Mouse (Mus musculus) lung, embryonic 14.5 days (tissue): Measurements from ENCODE around the gene Msh5. TPM values are rescaled to one million over a fixed set of nuclear protein-coding genes. Genes with fewer than 3 reads are reported as not detected.
A peak's percentile ranks its signal among the peaks of the same experiment; 100 is the strongest.

Experiments
- ATAC-seq: fragments of 200-750 bp; cut with Nextera tagmentation; 2 replicates; pipeline ENCODE4 v1.8.0; 2017; ENCODE audit warnings: mild to moderate bottlenecking, moderate TSS enrichment, moderate library complexity; ENCODE audit not compliant: insufficient read depth
- DNase-seq: peaks from one replicate; pipeline ENCODE4 v3.0.0-alpha.2; 2015
- H3K27ac ChIP-seq: fragments of 300-500 bp; sonication (generic); 2 replicates; pipeline ENCODE4 v1.5.1; 2014; ENCODE audit warnings: low read depth, mild to moderate bottlenecking, moderate library complexity
- H3K27me3 ChIP-seq: fragments of 300-500 bp; sonication (generic); 2 replicates; pipeline ENCODE4 v1.6.1; 2014; ENCODE audit warnings: low read length, control low read depth; ENCODE audit not compliant: insufficient read depth
- H3K36me3 ChIP-seq: fragments of 300-500 bp; sonication (generic); 2 replicates; pipeline ENCODE4 v1.6.1; 2014; ENCODE audit warnings: control low read depth; ENCODE audit not compliant: insufficient read depth
- H3K4me1 ChIP-seq: fragments of 300-500 bp; sonication (generic); 2 replicates; pipeline ENCODE4 v1.6.1; 2014; ENCODE audit warnings: antibody characterized with exemption, control low read depth; ENCODE audit not compliant: insufficient read depth
- H3K4me2 ChIP-seq: fragments of 300-500 bp; sonication (generic); 2 replicates; pipeline ENCODE4 v1.6.1; 2014; ENCODE audit warnings: mild to moderate bottlenecking
- H3K4me3 ChIP-seq: fragments of 300-500 bp; sonication (generic); 2 replicates; pipeline ENCODE4 v1.5.1; 2014; ENCODE audit warnings: low read depth, low read length
- H3K9ac ChIP-seq: fragments of 300-500 bp; sonication (generic); 2 replicates; pipeline ENCODE4 v1.6.1; 2014
- H3K9me3 ChIP-seq: fragments of 300-500 bp; sonication (generic); 2 replicates; pipeline ENCODE4 v1.6.1; 2016; ENCODE audit warnings: low read depth, low read length, control low read depth
- CTCF ChIP-seq: IDR thresholded peaks from 2 replicates; pipeline ENCODE4 v1.5.1; 2016; ENCODE audit warnings: antibody characterized with exemption, low read depth
- WGBS: fragments of 180-500 bp; shearing (Covaris S2); extraction: QIAGEN DNeasy Blood & Tissue Kit; methylation state at CpG from one replicate; pipeline ENCODE4 v1.1.7; 2014; 5-methylcytosine and 5-hydroxymethylcytosine counted together
- polyA plus RNA-seq: library from polyadenylated mRNA; unstranded; fragments of >200 nt; fragmentation: Nextera tagmentation; extraction: Ambion mirVana; gene quantifications from 2 replicates; pipeline ENCODE4 v1.2.1, GENCODE M21; 2014

The Msh5 gene
- polyA plus RNA-seq, 1 experiment from 2014 or later, result 4.6 TPM

GRCm38 (mm10) chr17:35077786-35078233, 31.3 kb upstream of the Msh5 start, which contains the start of gene Ly6g6d:
Gene Ly6g6d, minus strand, starts transcription at chr17:35078065.
- peak; percentile 65 for TF ChIP-seq CTCF
- Histone ChIP-seq H3K9ac (peak within 1 kb of the TSS; percentile 44), H3K9me3 (no peaks in the 10 kb centered on the region), H3K36me3 (no peaks in the 10 kb centered on the region), H3K27me3 (no peaks in the 10 kb centered on the region), H3K4me3 (peak within 1 kb of the TSS; percentile 21), H3K27ac (peak within 1 kb of the TSS; percentile 69; the same call in 1 of the 2 replicates), H3K4me1 (0 out of 2 replicates have a peak, but pooled peaks cover 4% of the 10 kb centered on the region), H3K4me2 (peak within 1 kb of the TSS; percentile 54)
- DNase-seq (peak; percentile 60), ATAC-seq (peak; percentile 75)
- WGBS, result 10% methylated on average over 14 of the region's 14 CpGs

- Histone ChIP-seq H3K4me3 (peak overlapping the region; percentile 21), H3K27me3 (no peaks in the 10 kb centered on the region), H3K4me2 (peak overlapping the region; percentile 54), H3K36me3 (no peaks in the 10 kb centered on the region), H3K4me1 (0 out of 2 replicates have a peak, but pooled peaks cover 4% of the 10 kb centered on the region), H3K9me3 (no peaks in the 10 kb centered on the region), H3K9ac (peak overlapping the region; percentile 44), H3K27ac (peak overlapping the region; percentile 69; the same call in 1 of the 2 replicates)
- 33% methylated on average over 2 of the region's 2 CpGs for WGBS
- ATAC-seq (no peak), DNase-seq (no peak)
- TF ChIP-seq CTCF, result no peak
Observed at GRCm38 (mm10) chr17:35077285-35077684, 30.7 kb upstream of the Msh5 start.

- Histone ChIP-seq H3K27me3 (no peaks in the 10 kb centered on the region), H3K27ac (peak within 1 kb of the TSS; percentile 69; the same call in 1 of the 2 replicates), H3K9ac (peak within 1 kb of the TSS; percentile 44), H3K36me3 (no peaks in the 10 kb centered on the region), H3K4me3 (peak within 1 kb of the TSS; percentile 21), H3K4me1 (0 out of 2 replicates have a peak, but pooled peaks cover 4% of the 10 kb centered on the region), H3K9me3 (no peaks in the 10 kb centered on the region), H3K4me2 (peak within 1 kb of the TSS; percentile 54)
- TF ChIP-seq CTCF, result no peak
- DNase-seq (no peak), ATAC-seq (no peak)
- WGBS, result 26% methylated on average over 10 of the region's 10 CpGs
Observed at GRCm38 (mm10) chr17:35076507-35077176, 30.1 kb upstream of the Msh5 start, which contains the start of gene Ly6g6e. Gene Ly6g6e, plus strand, starts transcription at chr17:35076902.

GRCm38 (mm10) chr17:35074097-35074496, 27.6 kb upstream of the Msh5 start:
- Histone ChIP-seq H3K27ac (no peak overlapping the region), H3K9me3 (no peaks in the 10 kb centered on the region), H3K27me3 (no peaks in the 10 kb centered on the region), H3K4me2 (no peak overlapping the region), H3K4me1 (0 out of 2 replicates have a peak, but pooled peaks cover 4% of the 10 kb centered on the region), H3K4me3 (no peak overlapping the region), H3K36me3 (no peaks in the 10 kb centered on the region), H3K9ac (no peak overlapping the region)
- no peak for ATAC-seq
- no peak for TF ChIP-seq CTCF
- 47% methylated on average over 17 of the region's 17 CpGs for WGBS
- DNase-seq, result no peak

- H3K27ac ChIP-seq, result peak overlapping the region; percentile 76
- 68% methylated on average over 9 of the region's 9 CpGs for WGBS
- ATAC-seq (no peak), DNase-seq (no peak)
- peaks cover 7% of the 10 kb centered on the region for H3K27me3 ChIP-seq
- H3K4me1 ChIP-seq, result no peaks in the 10 kb centered on the region
- H3K4me2 ChIP-seq, result no peak overlapping the region
- H3K9ac ChIP-seq, result no peak overlapping the region
- no peaks in the 10 kb centered on the region for H3K9me3 ChIP-seq
- H3K36me3 ChIP-seq, result no peaks in the 10 kb centered on the region
- H3K4me3 ChIP-seq, result no peak overlapping the region
- TF ChIP-seq CTCF, result no peak
Observed at GRCm38 (mm10) chr17:35071454-35071853, 24.9 kb upstream of the Msh5 start.

GRCm38 (mm10) chr17:35070556-35071229, 24.1 kb upstream of the Msh5 start:
- TF ChIP-seq CTCF, result peak; percentile 28; the same call in 1 of the 2 replicates
- DNase-seq, result peak; percentile 56
- WGBS, result 39% methylated on average over 6 of the region's 6 CpGs
- Histone ChIP-seq H3K4me2 (no peak overlapping the region), H3K4me3 (no peak overlapping the region), H3K9ac (no peak overlapping the region), H3K4me1 (no peaks in the 10 kb centered on the region), H3K36me3 (no peaks in the 10 kb centered on the region), H3K9me3 (no peaks in the 10 kb centered on the region), H3K27me3 (peaks cover 12% of the 10 kb centered on the region), H3K27ac (peak overlapping the region; percentile 76)
- 0 out of 2 replicates have a peak, but pooled peaks have one; percentile 38 for ATAC-seq
